Mouse (Mus musculus) thymus, adult 2 months (tissue): Measurements from ENCODE around the gene Xrcc1. TPM values are rescaled to one million over a fixed set of nuclear protein-coding genes. Genes with fewer than 3 reads are reported as not detected.

Experiments
- DNase-seq: peaks from one replicate; pipeline ENCODE4 v3.0.0; 2021
- H3K27ac ChIP-seq: fragments of 200-500 bp; 2 replicates; pipeline ENCODE4 v1.5.1; 2012; ENCODE audit warnings: low read length, control low read depth; ENCODE audit not compliant: control insufficient read depth, insufficient read depth
- H3K27me3 ChIP-seq: fragments of 200-500 bp; 2 replicates; pipeline ENCODE4 v1.6.1; 2012; ENCODE audit warnings: mild to moderate bottlenecking, low read length, moderate library complexity, mixed read lengths; ENCODE audit not compliant: control insufficient read depth, insufficient read depth
- H3K36me3 ChIP-seq: fragments of 200-500 bp; 2 replicates; pipeline ENCODE4 v1.6.1; 2012; ENCODE audit warnings: mild to moderate bottlenecking, low read length, moderate library complexity; ENCODE audit not compliant: control insufficient read depth, insufficient read depth
- H3K4me1 ChIP-seq: fragments of 200-500 bp; replicated peaks from 2 replicates; pipeline ENCODE4 v1.6.1; 2012; ENCODE audit warnings: low read length; ENCODE audit not compliant: control insufficient read depth, insufficient read depth
- H3K4me3 ChIP-seq: fragments of 200-500 bp; 2 replicates; pipeline ENCODE4 v1.5.1; 2012; ENCODE audit warnings: mild to moderate bottlenecking, low read length, control low read depth, moderate library complexity; ENCODE audit not compliant: control insufficient read depth, insufficient read depth
- CTCF ChIP-seq: fragments of 200-500 bp; IDR thresholded peaks from 2 replicates; pipeline ENCODE4 v1.5.1; 2012; ENCODE audit warnings: mild to moderate bottlenecking, control low read depth, low read length, moderate library complexity, borderline replicate concordance; ENCODE audit not compliant: control insufficient read depth, poor library complexity, insufficient read depth; ENCODE audit errors: extremely low read depth
- POLR2A ChIP-seq: fragments of 200-500 bp; IDR thresholded peaks from 2 replicates; pipeline ENCODE4 v1.6.1; 2012; ENCODE audit warnings: mild to moderate bottlenecking, low read length, control low read depth, moderate library complexity; ENCODE audit not compliant: control insufficient read depth, poor library complexity, insufficient read depth; ENCODE audit errors: extremely low read depth
- WGBS: fragments of 180-500 bp; shearing (Covaris S2); methylation state at CpG from one replicate; pipeline ENCODE4 v1.1.7; 2018; 5-methylcytosine and 5-hydroxymethylcytosine counted together
- polyA plus RNA-seq: library from polyadenylated mRNA; depleted of rRNA; stranded (reverse); fragments of >200 nt; gene quantifications from 2 replicates; pipeline ENCODE4 v1.2.3, GENCODE M21; 2012; rRNA removed

Gene Xrcc1
- polyA plus RNA-seq, result 115 and 116 TPM in 2 replicates

GRCm38 (mm10) chr7:24546068-24546614, at the start of gene Xrcc1, which contains the start of gene Pinlyp:
Gene Xrcc1, plus strand, starts transcription at chr7:24546289.
Gene Pinlyp, minus strand, starts transcription at chr7:24546118.
- Histone ChIP-seq H3K4me1 (peaks cover 12% of the 10 kb centered on the region), H3K27me3 (no peaks in the 10 kb centered on the region), H3K27ac (no peak within 1 kb of the TSS; the same call in 1 of the 2 replicates), H3K4me3 (peak within 1 kb of the TSS; percentile 87), H3K36me3 (no peaks in the 10 kb centered on the region)
- TF ChIP-seq CTCF (no peak), POLR2A (no peak)
- 57% methylated on average over 13 of the region's 13 CpGs for WGBS
- peak; percentile 16 for DNase-seq

GRCm38 (mm10) chr7:24499856-24500577, 46.1 kb upstream of the Xrcc1 start:
- no peak overlapping the region for H3K27ac ChIP-seq
- H3K36me3 ChIP-seq, result no peaks in the 10 kb centered on the region
- no peak overlapping the region for H3K4me3 ChIP-seq
- peaks cover 9% of the 10 kb centered on the region for H3K27me3 ChIP-seq
- DNase-seq, result no peak
- H3K4me1 ChIP-seq, result 0 out of 2 replicates have a peak, but pooled peaks cover 4% of the 10 kb centered on the region
- TF ChIP-seq POLR2A, result no peak
- no peak for TF ChIP-seq CTCF
- WGBS, result 17% methylated on average over 43 of the region's 43 CpGs

GRCm38 (mm10) chr7:24500929-24501328, 45.2 kb upstream of the Xrcc1 start:
- DNase-seq, result peak; percentile 56
- Histone ChIP-seq H3K27me3 (peaks cover 9% of the 10 kb centered on the region), H3K4me1 (0 out of 2 replicates have a peak, but pooled peaks cover 4% of the 10 kb centered on the region), H3K4me3 (no peak overlapping the region), H3K27ac (no peak overlapping the region), H3K36me3 (no peaks in the 10 kb centered on the region)
- no peak for TF ChIP-seq POLR2A
- TF ChIP-seq CTCF, result no peak
- WGBS, result 32% methylated on average over 7 of the region's 7 CpGs

- peaks cover 9% of the 10 kb centered on the region for H3K27me3 ChIP-seq
- no peak overlapping the region for H3K27ac ChIP-seq
- TF ChIP-seq POLR2A, result no peak
- TF ChIP-seq CTCF, result peak; percentile 47; the same call in 1 of the 2 replicates
- H3K36me3 ChIP-seq, result no peaks in the 10 kb centered on the region
- DNase-seq, result peak; percentile 48
- 0 out of 2 replicates have a peak, but pooled peaks cover 4% of the 10 kb centered on the region for H3K4me1 ChIP-seq
- WGBS, result 51% methylated on average over 21 of the region's 21 CpGs
- no peak overlapping the region for H3K4me3 ChIP-seq
Observed at GRCm38 (mm10) chr7:24501492-24501891, 44.6 kb upstream of the Xrcc1 start.

GRCm38 (mm10) chr7:24504004-24504403, 42.1 kb upstream of the Xrcc1 start:
- no peak overlapping the region for H3K4me3 ChIP-seq
- H3K27me3 ChIP-seq, result peaks cover 9% of the 10 kb centered on the region
- TF ChIP-seq CTCF, result no peak
- TF ChIP-seq POLR2A, result no peak
- DNase-seq, result no peak
- peaks cover 12% of the 10 kb centered on the region; the same call in 1 of the 2 replicates for H3K4me1 ChIP-seq
- no peaks in the 10 kb centered on the region for H3K36me3 ChIP-seq
- no peak overlapping the region for H3K27ac ChIP-seq
- 27% methylated on average over 10 of the region's 10 CpGs for WGBS

- TF ChIP-seq POLR2A (no peak), CTCF (no peak)
- no peak overlapping the region for H3K4me3 ChIP-seq
- peaks cover 6% of the 10 kb centered on the region for H3K27me3 ChIP-seq
- peaks cover 9% of the 10 kb centered on the region; the same call in 1 of the 2 replicates for H3K4me1 ChIP-seq
- H3K27ac ChIP-seq, result no peak overlapping the region
- no peaks in the 10 kb centered on the region for H3K36me3 ChIP-seq
- WGBS, result 49% methylated on average over 4 of the region's 4 CpGs
- no peak for DNase-seq
Observed at GRCm38 (mm10) chr7:24504868-24505267, 41.2 kb upstream of the Xrcc1 start.
